In the genomic region with DNA sequence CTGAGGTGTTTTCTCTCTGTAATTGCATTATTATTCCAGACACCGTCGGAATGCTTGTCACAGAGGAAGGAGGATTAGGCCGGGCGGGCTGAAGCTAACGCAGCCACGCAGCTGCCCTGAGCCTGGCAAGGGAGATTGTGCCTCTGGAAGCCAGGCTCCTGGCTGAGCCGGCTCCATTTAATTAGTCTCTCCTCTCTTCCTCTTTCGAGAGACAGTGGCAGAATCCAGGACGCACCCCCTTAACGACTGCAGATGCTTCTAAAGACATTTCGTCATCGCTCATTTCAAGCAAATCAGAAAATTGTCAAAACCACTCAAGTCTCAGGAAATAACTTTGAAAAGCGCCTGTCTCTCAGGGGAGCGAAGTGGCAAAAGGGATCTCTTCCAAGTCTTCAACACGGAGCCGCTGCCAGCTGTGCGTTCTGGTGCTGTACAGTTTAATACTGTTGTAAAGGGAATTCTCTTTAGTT, we compare ENCODE assay signal across 8 mouse cellular contexts. TPM values are rescaled to one million over a fixed set of nuclear protein-coding genes. Genes with fewer than 3 reads are reported as not detected.
DNase-seq lines count a peak whose midpoint lies in the region; ATAC-seq lines count a peak whose summit lies in the region.

No protein-coding gene starts in this region.

- no peaks in the 10 kb centered on the region for H3K36me3 ChIP-seq in kidney, embryonic 16.5 days (ENCODE audit: insufficient read depth, low read length)
- H3K36me3 ChIP-seq in forebrain, embryonic 16.5 days (ENCODE audit: control insufficient read depth, insufficient read depth) = no peaks in the 10 kb centered on the region
- H3K36me3 ChIP-seq in midbrain, embryonic 13.5 days = no peaks in the 10 kb centered on the region

- ATAC-seq in kidney, embryonic 16.5 days (ENCODE audit: low FRiP score, low TSS enrichment) = no peak
- peak; percentile 54 for ATAC-seq in forebrain, embryonic 16.5 days
- ATAC-seq in midbrain, embryonic 13.5 days = peak; percentile 89

- 0 out of 2 replicates have a peak overlapping the region, but pooled peaks have one; percentile 2 for H3K4me2 ChIP-seq in kidney, embryonic 16.5 days (replicated peaks; ENCODE audit: low read depth, low read length)
- H3K4me2 ChIP-seq in forebrain, embryonic 16.5 days (ENCODE audit: low read length) = peak overlapping the region; percentile 46
- peak overlapping the region; percentile 46 for H3K4me2 ChIP-seq in midbrain, embryonic 13.5 days (replicated peaks)

- H3K27ac ChIP-seq in kidney, embryonic 16.5 days (ENCODE audit: low read length) = no peak overlapping the region
- peak overlapping the region; percentile 45; the same call in 1 of the 2 replicates for H3K27ac ChIP-seq in forebrain, embryonic 16.5 days (ENCODE audit: low read length)
- peak overlapping the region; percentile 85 for H3K27ac ChIP-seq in midbrain, embryonic 13.5 days

- no peak overlapping the region for H3K4me3 ChIP-seq in kidney, embryonic 16.5 days (ENCODE audit: low read length)
- peak overlapping the region; percentile 8; the same call in 1 of the 2 replicates for H3K4me3 ChIP-seq in forebrain, embryonic 16.5 days (replicated peaks; ENCODE audit: low read length)
- peak overlapping the region; percentile 12; the same call in 1 of the 2 replicates for H3K4me3 ChIP-seq in midbrain, embryonic 13.5 days (replicated peaks)

- H3K9ac ChIP-seq in kidney, embryonic 16.5 days (replicated peaks; ENCODE audit: low read length) = no peak overlapping the region
- H3K9ac ChIP-seq in forebrain, embryonic 16.5 days (replicated peaks; ENCODE audit: low read depth, low read length) = peak overlapping the region; percentile 35; the same call in 1 of the 2 replicates
- no peak overlapping the region for H3K9ac ChIP-seq in midbrain, embryonic 13.5 days (replicated peaks)

- H3K9me3 ChIP-seq in kidney, embryonic 16.5 days (ENCODE audit: low read length) = no peaks in the 10 kb centered on the region
- H3K9me3 ChIP-seq in forebrain, embryonic 16.5 days (ENCODE audit: control insufficient read depth, low read length) = no peaks in the 10 kb centered on the region
- no peaks in the 10 kb centered on the region for H3K9me3 ChIP-seq in midbrain, embryonic 13.5 days

- no peak for DNase-seq in kidney, postnatal 25 days
- peak; percentile 48 for DNase-seq in embryo, embryonic 10.5 days (ENCODE audit: low spot score)
- no peak for DNase-seq in ovary, postnatal 14 days (ENCODE audit: low spot score)
- DNase-seq in layer of hippocampus, adult 9-11 months = no peak
- no peak for DNase-seq in layer of hippocampus, adult 8-10 months (ENCODE audit: low spot score in 2 of 2)

- H3K4me1 ChIP-seq in kidney, embryonic 16.5 days (ENCODE audit: insufficient read depth, low read length) = peaks cover 23% of the 10 kb centered on the region
- H3K4me1 ChIP-seq in forebrain, embryonic 16.5 days (replicated peaks; ENCODE audit: control insufficient read depth, insufficient read depth, low read length) = peaks cover 21% of the 10 kb centered on the region
- H3K4me1 ChIP-seq in midbrain, embryonic 13.5 days (replicated peaks) = peaks cover 40% of the 10 kb centered on the region

- WGBS in kidney, embryonic 16.5 days = 38% methylated on average over 17 of the region's 17 CpGs
- whole genome bisulfite sequencing in forebrain, embryonic 16.5 days = 4% methylated on average over 17 of the region's 17 CpGs
- WGBS in midbrain, embryonic 13.5 days = 9% methylated on average over 17 of the region's 17 CpGs

- no peaks in the 10 kb centered on the region for H3K27me3 ChIP-seq in kidney, embryonic 16.5 days (ENCODE audit: insufficient read depth, low read length)
- H3K27me3 ChIP-seq in forebrain, embryonic 16.5 days (replicated peaks; ENCODE audit: control insufficient read depth, insufficient read depth, low read length) = no peaks in the 10 kb centered on the region
- peaks cover 3% of the 10 kb centered on the region; the same call in 1 of the 2 replicates for H3K27me3 ChIP-seq in midbrain, embryonic 13.5 days

RNA-seq across cellular contexts. Expression of gene Galnt10, which starts 51.0 kb away (rescaled TPM):
- polyA plus RNA-seq in kidney, embryonic 16.5 days (2015; fragmentation: Nextera tagmentation; extraction: Ambion mirVana) = 23.6 TPM in 2 replicates
- polyA plus RNA-seq in forebrain, embryonic 16.5 days (2015; fragmentation: Nextera tagmentation; extraction: Ambion mirVana) = 12.8 and 13.3 TPM in 2 replicates
- polyA plus RNA-seq in midbrain, embryonic 13.5 days (2015; fragmentation: Nextera tagmentation; extraction: Ambion mirVana) = 13.0 and 15.6 TPM in 2 replicates
- total RNA-seq in layer of hippocampus, adult 8-10 months (2022) = 10 to 100 TPM in 1 of 4 experiments, 1 to 10 TPM in 3; 6.2 to 10.1 (median 7.3) TPM
